Mouse (Mus musculus): Measurements from ENCODE around the gene Aldh9a1. TPM values are rescaled to one million over a fixed set of nuclear protein-coding genes. Genes with fewer than 3 reads are reported as not detected.
"Not testable (repeated sequence)": the region's sequence is repeated elsewhere in the genome, so short reads cannot be mapped to it uniquely, and the experiment has no call there.

Aldh9a1 gene
- total RNA-seq, 2 experiments from 2014 or later: 2.6 to 4.5 TPM

DNA sequence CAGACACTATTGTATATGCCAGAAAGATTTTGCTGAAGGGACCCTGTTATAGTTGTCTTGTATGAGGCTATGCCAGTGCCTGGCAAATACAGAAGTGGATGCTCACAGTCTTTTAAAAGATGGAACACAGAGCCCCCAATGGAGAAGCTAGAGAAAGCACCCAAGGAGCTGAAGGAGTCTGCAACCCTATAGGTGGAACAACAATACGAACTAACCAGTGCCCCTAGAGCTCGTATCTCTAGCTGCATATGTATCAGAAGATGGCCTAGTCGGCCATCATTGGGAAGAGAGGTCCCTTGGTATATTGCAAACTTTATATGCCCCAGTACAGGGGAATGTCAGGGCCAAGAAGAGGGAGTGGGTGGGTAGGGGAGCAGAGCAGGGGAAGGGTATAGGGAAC lies 585 bp upstream of the Aldh9a1 start:
- DNase-seq; intact Hi-C loops (cut with DNase I): not testable (repeated sequence)

DNA sequence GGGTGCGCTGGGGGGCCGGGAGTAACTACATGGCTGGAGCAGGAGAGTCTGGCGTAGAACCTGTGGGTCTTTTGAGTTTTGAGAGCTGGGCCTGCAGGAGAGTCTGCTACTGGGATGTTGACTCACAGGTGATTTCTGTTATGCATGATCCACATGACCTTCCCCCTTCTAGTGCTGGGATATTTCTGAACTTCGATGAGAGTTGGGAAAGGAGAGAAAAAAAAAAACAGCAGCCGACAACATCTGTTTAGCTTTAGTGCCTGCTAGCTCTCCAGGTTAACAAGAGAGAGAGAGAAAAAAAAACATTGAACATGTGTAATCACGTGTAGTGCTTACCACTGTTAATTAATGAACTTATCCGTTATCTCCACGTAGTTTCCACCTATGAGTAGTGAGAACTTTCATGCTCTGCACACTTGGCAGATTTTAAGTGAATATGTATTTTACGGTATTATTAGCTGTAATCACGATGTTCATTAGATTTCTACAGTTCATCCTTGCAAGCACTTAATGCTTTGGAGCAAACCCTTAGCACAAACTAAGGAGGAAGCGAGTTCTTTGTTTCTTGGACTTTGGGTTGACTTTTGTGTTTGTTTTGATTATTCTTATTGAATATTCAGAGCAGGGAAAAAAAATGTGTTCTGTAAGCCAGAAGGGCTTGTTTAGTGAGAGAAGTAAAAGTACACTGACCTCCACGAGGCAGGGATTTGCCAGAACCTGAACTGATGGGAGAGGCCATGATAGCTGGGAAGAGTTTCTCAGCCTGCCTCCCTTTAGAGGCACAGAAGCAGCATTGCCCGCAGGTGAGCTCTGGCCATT lies 1.0 kb downstream of the Aldh9a1 start:
- intact Hi-C loops (cut with DNase I): no loop called here

GRCm38 (mm10) chr1:167352403-167352802 lies 2.6 kb downstream of the Aldh9a1 start:
- no peak for DNase-seq
- intact Hi-C loops (cut with DNase I): no loop called here

More for the DNA sequence above, 1.0 kb downstream of the Aldh9a1 start:
- no peak for DNase-seq

DNA sequence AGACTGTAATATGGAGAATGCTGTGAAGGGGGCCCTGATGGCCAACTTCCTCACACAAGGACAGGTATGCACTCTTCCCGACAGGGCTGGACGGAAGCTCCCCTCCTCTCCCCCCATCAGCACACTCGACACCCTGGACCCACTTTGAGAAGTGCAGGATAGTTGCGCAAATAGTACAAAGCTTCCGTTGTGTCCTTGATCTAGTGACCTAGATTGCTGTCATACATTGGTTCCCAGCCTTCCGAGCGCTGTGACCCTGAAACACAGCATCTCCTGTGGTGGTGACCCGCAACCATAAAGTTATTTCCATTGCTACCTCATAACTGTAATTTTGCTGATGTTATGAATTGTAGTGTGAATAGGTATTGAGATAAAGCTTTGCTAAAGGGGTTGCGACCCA lies 7.6 kb downstream of the Aldh9a1 start:
- intact Hi-C loops (cut with DNase I): no loop called here
- DNase-seq: no peak

- intact Hi-C loops (cut with DNase I): no loop called here
- no peak for DNase-seq
These were observed 8.9 kb downstream of the Aldh9a1 start for GRCm38 (mm10) chr1:167358731-167359130.

GRCm38 (mm10) chr1:167360268-167360667 lies 10.5 kb downstream of the Aldh9a1 start:
- intact Hi-C loops (cut with DNase I): no loop called here
- DNase-seq: no peak

DNA sequence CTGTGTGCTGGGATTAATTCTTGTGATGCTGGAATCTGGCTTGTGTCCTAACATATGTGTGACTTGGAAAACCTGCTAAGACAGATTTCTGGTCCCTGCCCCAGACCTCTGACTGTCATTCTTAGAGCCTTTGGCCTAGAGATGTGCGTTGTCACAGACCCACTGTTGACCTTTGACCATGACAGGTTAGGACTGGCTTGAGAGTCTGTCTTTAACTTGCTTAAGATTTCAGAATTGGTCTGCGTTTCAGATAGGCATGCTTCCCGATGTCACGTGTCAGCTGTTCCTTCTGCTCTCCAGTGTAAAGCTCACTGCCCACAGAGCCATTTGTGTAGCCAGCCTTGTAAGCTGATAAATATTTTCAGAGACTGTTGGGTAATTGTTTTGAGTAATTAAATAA lies 13.0 kb downstream of the Aldh9a1 start:
- no peak for DNase-seq
- intact Hi-C loops (cut with DNase I): no loop called here

DNA sequence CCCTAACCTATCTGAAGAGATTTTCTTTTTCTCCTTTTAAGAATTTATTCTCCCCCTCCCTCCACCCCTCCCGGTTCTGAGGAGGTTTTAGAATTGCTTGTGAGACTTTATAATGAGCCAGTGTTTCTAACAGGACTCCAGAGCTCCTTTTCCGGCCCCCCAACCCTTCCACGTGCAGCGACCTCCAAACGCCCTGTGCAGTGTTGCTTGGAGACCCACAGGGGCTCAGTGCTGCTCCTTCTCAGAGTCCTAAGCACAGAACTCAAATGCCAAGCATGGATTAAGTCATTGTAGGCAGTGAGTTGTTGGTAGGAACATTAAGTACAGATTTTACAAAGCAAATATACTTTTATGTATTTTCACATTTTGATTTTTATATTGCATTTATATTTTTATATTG lies 13.5 kb downstream of the Aldh9a1 start:
- intact Hi-C loops (cut with DNase I): no loop called here
- DNase-seq: no peak

DNA sequence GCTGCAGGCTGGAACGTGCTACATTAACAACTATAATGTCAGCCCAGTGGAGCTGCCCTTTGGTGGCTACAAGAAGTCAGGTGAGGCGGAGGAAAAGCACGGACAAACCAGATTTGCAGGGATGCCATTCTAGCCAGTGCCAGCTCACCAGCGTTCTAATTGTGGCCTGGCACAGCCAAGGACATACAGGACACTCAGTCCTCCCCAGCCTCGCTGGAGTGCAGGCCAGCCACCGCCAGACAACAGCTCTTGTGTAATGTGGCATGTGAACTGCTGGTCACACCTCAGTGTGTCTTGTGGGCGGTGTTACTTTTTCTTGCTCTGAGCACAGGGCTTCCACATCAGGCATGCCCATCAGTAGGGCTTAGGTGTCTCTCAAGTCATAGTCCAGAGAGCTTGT lies 16.0 kb downstream of the Aldh9a1 start:
- DNase-seq: no peak
- intact Hi-C loops (cut with DNase I): no loop called here

DNA sequence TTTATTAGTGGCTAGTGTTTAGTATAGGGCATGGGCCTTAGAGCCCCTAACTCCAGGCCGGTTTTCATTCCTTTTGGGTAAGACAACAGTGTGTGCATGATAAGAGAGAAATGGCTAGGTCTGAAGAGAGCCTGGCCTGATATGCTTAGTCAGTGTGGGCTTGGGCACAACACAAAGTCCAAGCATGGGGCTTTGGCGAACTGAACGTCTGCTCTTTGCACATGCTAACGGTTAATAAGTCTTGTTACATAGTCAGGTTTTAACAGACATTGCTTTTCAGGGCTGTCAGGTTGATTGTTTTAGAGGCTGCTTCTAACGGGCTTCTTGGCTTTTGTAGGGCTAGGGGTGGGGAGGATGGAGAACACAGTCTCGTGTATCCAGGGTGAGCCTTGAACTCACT lies 16.8 kb downstream of the Aldh9a1 start:
- DNase-seq: no peak
- intact Hi-C loops (cut with DNase I): no loop called here

DNA sequence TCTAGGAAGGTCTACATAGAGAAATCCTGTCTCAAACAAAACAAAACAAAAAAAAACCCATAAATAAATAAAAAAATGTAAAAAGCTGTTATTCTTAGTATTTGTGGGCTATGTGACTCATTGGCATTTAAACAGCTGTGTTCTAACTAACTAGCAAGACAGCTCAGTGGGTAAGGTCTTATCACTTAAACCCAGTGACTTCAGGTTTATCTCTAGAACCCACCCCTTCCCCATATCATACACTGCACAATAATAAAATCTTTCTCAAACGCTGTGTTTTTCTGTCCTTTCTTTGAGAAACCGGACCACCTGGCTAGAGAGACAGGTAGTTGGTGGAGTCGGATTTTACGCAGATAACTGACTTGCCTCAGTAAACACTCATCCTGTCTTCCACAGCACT lies 18.2 kb downstream of the Aldh9a1 start:
- intact Hi-C loops (cut with DNase I): no loop called here
- DNase-seq: no peak

DNA sequence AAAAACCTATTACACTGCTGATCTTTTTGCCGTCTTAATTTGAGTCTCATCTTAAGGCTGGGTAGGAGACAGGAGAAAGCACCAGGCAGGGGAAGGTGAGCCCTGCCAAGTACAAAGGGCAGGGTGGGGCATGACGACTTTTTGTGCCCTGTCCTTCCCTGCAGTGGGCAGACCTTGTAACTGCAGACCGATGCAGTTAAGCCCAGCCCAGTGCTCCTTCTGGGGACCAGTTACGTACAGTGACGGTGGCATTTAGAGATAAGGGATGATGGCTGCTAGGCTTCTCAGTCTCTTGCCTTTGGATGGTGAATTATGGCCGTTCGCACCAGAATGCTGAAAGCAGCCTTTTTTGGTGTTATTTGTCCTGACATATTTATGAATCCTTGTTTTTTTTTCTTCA lies 18.7 kb downstream of the Aldh9a1 start:
- no peak for DNase-seq
- intact Hi-C loops (cut with DNase I): no loop called here

DNA sequence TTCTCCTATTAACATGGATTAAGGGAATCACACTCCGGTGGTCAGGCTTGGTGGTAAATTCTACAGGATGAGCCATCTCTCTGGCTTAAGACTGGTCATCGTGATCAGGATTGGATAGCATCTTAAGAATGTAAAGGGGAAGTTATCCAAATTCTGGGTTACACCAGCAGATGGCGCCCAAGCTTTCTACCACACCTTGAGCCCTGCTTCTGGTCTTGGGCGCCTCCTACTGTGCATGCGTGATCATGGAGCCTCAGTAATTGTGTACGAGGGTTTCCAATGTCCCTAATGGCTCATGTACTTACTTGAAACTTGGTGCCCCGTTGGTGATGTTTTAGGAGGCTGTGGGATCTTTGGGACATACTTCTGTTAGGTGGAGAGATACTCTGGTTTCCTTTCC lies 20.1 kb downstream of the Aldh9a1 start:
- peak; percentile 73 to 83 for DNase-seq
- intact Hi-C loops (cut with DNase I): loop anchor here (1.0 to 5.0 kb wide), 2 partner anchors 24 to 42 kb away; no protein-coding TSS in a partner anchor

DNA sequence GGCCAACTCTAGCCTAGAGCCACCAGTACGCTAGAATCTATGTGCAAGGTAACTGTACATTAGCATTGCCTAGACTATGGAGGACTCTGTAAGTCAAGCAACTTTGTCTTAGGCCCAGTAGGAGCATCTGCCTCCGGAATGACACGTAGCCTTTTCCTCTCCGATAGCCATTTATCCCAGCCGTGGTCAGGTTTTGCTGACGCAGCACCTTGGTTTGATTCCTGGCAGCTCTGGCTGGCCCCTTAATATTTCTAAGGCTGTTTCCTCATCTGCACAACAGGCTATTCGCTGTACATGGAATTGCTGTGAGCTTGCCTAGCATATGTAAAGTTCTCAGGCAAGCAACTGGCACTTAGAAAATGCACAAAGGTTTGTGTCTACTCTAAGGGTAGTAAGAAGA lies 22.9 kb downstream of the Aldh9a1 start:
- no peak for DNase-seq
- intact Hi-C loops (cut with DNase I): loop anchor here (5.0 kb wide), 1 partner anchor 40 kb away; no protein-coding TSS in a partner anchor

DNA sequence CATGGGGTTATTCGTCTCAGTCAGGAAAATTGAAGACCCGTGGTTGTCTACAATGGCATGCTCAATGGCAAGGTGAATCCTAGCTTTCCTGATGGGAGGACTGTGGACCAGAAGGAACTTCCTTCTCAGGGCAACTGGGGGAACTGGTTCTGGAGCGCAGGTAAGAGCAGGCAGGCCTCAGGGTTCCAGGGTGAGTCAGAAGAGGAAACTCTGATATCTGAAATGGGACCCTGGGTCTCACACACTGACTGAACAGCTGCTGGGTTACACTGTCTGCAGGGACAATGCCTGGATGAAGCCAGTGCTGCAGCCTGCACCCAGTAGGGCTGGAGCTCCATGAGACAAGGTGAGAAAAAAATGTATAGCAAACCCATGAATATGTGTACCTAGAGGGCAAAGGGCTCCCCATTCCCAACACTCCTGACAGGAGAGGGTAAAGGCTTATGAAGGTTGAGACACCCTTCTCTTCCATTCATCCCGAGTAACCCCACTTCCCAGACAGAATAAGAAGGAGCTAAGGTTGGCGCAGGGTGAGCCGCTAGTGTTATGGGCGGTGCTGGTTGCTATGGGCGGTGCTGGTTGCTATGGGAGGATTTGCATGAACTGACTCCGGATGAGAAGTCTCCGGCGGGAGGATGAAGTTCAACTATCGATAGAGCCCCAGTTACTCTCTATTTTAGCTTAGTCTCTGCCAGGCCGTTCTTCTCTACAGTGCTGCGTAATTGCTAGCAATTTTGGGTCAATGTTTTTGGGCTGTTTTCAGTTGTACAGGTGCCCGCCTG lies 24.4 kb downstream of the Aldh9a1 start:
- intact Hi-C loops (cut with DNase I): loop anchor here (5.0 kb wide), 1 partner anchor 38 kb away; no protein-coding TSS in a partner anchor
- no peak for DNase-seq

DNA sequence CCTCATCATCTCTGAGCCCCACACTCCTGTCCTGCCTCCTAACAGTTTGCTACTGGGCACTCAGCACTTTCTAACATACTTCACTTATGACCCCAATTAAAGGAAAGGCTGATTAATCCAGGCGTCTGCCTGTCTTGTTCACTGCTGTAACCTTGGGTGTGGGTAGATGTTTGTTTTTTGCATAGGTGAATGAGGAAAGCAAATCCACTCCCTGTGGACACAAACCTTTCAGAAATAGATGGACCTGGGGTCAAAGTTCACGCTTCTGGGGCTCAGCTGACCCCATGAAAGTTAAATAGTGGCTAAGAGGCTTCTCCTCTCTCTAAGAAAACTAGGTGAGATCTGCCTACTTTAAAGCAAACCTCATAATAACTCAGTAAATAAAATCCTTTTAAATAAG lies 25.2 kb downstream of the Aldh9a1 start:
- intact Hi-C loops (cut with DNase I): loop anchor here (5.0 kb wide), 1 partner anchor 37 kb away; no protein-coding TSS in a partner anchor
- no peak for DNase-seq

DNA sequence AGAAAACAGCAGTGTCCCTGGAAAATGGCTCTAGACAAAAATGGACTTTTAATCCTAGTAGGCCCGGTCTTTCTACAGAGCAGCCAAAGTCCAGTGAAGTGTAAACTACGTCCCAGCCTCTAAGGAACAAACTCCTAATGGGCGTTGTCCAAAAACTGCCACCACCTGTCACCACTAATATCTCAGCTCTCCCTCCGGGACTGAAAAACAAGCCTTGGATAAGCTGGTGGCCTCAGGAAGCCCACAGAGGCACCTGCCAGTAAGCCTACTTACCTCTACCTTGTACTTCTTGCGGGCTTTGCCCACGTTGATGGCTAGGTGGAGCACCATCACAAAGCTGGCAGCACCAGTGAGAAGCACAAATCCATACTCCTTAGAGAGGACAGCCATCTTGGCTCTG lies 28.2 kb downstream of the Aldh9a1 start:
- DNase-seq: no peak
- intact Hi-C loops (cut with DNase I): no loop called here

- DNase-seq: no peak
- intact Hi-C loops (cut with DNase I): no loop called here
These were observed 30.0 kb downstream of the Aldh9a1 start for GRCm38 (mm10) chr1:167379751-167380150.

DNA sequence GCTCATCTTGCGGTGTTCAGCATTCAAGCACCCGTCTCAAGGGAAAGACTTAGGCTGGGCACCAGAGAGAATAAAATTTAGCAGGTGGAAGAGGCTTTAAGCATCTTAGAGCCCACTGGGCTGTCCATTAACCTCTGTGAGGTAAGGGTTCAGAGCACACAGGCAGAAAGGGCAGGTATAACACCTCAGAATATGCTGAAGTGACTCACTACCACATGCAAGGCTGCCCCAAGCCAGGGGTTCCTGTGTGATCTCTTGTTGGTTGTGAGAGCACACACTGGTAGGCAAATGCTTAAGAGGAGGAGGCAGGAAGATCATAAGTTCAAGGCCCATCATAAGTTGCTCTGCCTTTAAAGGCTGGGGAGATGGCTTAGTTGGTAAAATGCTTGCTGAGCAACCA lies 30.4 kb downstream of the Aldh9a1 start:
- DNase-seq: no peak
- intact Hi-C loops (cut with DNase I): no loop called here

GRCm38 (mm10) chr1:167381050-167382015 lies 31.5 kb downstream of the Aldh9a1 start:
- intact Hi-C loops (cut with DNase I): no loop called here
- DNase-seq: no peak
